ENCODE assay signal across 7 mouse cellular contexts in the genomic region with DNA sequence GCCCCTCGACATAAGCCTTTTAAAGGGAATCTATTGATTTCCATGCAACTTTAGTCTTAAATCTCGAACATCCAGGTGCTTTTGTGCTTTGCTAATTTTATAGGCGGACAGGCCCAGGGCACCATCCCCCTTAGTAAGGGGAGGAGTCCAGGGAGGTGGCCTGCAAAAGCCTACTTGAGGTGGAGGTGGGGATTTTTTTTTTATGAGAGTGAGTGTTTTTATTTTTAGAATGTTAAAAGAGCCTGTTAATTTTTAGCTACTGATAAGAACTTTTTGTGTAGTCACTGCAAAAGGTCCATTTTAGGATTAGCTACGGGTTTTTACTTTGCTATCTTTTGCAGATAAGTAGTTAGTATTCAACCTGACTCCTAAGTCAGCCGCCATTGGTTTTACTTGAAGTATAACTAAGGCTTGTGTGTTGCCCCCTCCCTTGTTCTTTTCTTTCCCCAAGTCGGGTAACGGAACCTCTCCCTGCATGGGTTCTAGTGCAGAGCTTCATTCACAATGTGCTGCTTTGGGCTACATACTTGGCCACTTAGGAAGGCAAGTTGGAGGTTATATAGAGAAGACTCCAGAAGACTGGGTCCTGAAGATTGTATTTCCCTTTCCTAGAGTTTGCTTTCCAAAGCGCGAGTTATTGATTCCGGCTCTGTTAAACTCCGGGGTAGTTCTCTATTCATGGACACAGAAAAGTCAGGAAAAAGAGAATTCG. TPM values are rescaled to one million over a fixed set of nuclear protein-coding genes. Genes with fewer than 3 reads are reported as not detected.
DNase-seq lines count a peak whose midpoint lies in the region; ATAC-seq and TF ChIP-seq lines count a peak whose summit lies in the region.

No protein-coding gene starts in this region.

- peak overlapping the region; percentile 69 for H3K4me2 ChIP-seq in midbrain, embryonic 11.5 days

- no peaks in the 10 kb centered on the region for H3K27me3 ChIP-seq in E14TG2a.4 (ENCODE audit: insufficient read depth, low read length)
- H3K27me3 ChIP-seq in heart, embryonic 10.5 days (ENCODE audit: insufficient read depth, poor library complexity, severe bottlenecking), result no peaks in the 10 kb centered on the region
- no peaks in the 10 kb centered on the region for H3K27me3 ChIP-seq in midbrain, embryonic 11.5 days (ENCODE audit: control insufficient read depth, insufficient read depth, low read length)

- WGBS in heart, embryonic 10.5 days, result 42% methylated on average over 12 of the region's 12 CpGs
- 61% methylated on average over 12 of the region's 12 CpGs for WGBS in midbrain, embryonic 11.5 days

- no peak for ATAC-seq in midbrain, embryonic 11.5 days (ENCODE audit: low FRiP score)

- no peak for TF ChIP-seq CTCF in E14TG2a.4 (conservative IDR thresholded peaks at IDR 0.05; ENCODE audit: low read length)

- H3K9me3 ChIP-seq in E14TG2a.4 (ENCODE audit: low read length), result no peaks in the 10 kb centered on the region
- no peaks in the 10 kb centered on the region for H3K9me3 ChIP-seq in heart, embryonic 10.5 days
- H3K9me3 ChIP-seq in midbrain, embryonic 11.5 days (ENCODE audit: control insufficient read depth, low read length), result no peaks in the 10 kb centered on the region

- peaks cover 49% of the 10 kb centered on the region for H3K36me3 ChIP-seq in E14TG2a.4 (ENCODE audit: insufficient read depth, low read length)
- peaks cover 30% of the 10 kb centered on the region for H3K36me3 ChIP-seq in heart, embryonic 10.5 days
- H3K36me3 ChIP-seq in midbrain, embryonic 11.5 days (ENCODE audit: control insufficient read depth, insufficient read depth, low read length), result peaks cover 5% of the 10 kb centered on the region; the same call in 1 of the 2 replicates

- no peak overlapping the region; the same call in none of the 2 replicates for H3K9ac ChIP-seq in midbrain, embryonic 11.5 days (ENCODE audit: low read length)

- H3K4me3 ChIP-seq in E14TG2a.4 (replicated peaks; ENCODE audit: low read length), result peak overlapping the region; percentile 95
- peak overlapping the region; percentile 95 for H3K4me3 ChIP-seq in heart, embryonic 10.5 days
- H3K4me3 ChIP-seq in midbrain, embryonic 11.5 days (ENCODE audit: low read depth, low read length), result peak overlapping the region; percentile 98

- H3K4me1 ChIP-seq in E14TG2a.4 (replicated peaks; ENCODE audit: low read depth, low read length), result peaks cover 54% of the 10 kb centered on the region
- H3K4me1 ChIP-seq in heart, embryonic 10.5 days, result peaks cover 31% of the 10 kb centered on the region
- H3K4me1 ChIP-seq in midbrain, embryonic 11.5 days (ENCODE audit: control insufficient read depth, insufficient read depth, low read length), result peaks cover 11% of the 10 kb centered on the region

- DNase-seq in R1 (ENCODE audit: low read depth, low spot score), result peak; percentile 53
- DNase-seq in heart, embryonic 10.5 days (ENCODE audit: low spot score), result no peak
- peak; percentile 19 to 22 for DNase-seq in kidney, postnatal 4 days
- no peak for DNase-seq in midbrain, embryonic 11.5 days (ENCODE audit: low spot score, missing footprints)
- no peak for DNase-seq in ovary, adult 18-20 months (ENCODE audit: low spot score)
- DNase-seq in ovary, postnatal 36 days (ENCODE audit: low spot score), result no peak

- H3K27ac ChIP-seq in heart, embryonic 10.5 days, result peak overlapping the region; percentile 99
- H3K27ac ChIP-seq in midbrain, embryonic 11.5 days (ENCODE audit: low read depth, low read length), result no peak overlapping the region

RNA-seq across cellular contexts. Expression of a gene that starts 2.2 kb away (rescaled TPM):
- 25.1 and 29.0 TPM in 2 replicates for polyA plus RNA-seq in heart, embryonic 10.5 days (2016; fragmentation: Nextera tagmentation; extraction: Ambion mirVana)
- 31.2 and 32.6 TPM in 2 replicates for polyA plus RNA-seq in midbrain, embryonic 11.5 days (2014; fragmentation: Nextera tagmentation; extraction: Ambion mirVana)

Comparison
In these comparisons a context has a peak if more than half of its experiments do, and no peak if none do; other contexts are left out.
1. DNase-seq: peak in R1 (single experiment) and kidney, postnatal 4 days (2 of 2); none in heart, embryonic 10.5 days (single experiment), midbrain, embryonic 11.5 days (single experiment), ovary, adult 18-20 months (single experiment) and ovary, postnatal 36 days (single experiment).
2. Peak in every context shown above with its lines, with median percentiles within 50 percentile points of each other: H3K4me3 ChIP-seq.